Mouse (Mus musculus) liver, embryonic 14.5 days (tissue): ENCODE data around the gene Tigar.

Experiments used
- CTCF ChIP-seq: IDR thresholded peaks from 2 replicates; pipeline ENCODE4 v1.5.1; 2016; ENCODE audit warnings: antibody characterized with exemption, low read depth, control low read depth
- EP300 ChIP-seq: IDR thresholded peaks from 2 replicates; pipeline ENCODE4 v1.6.1; 2016; ENCODE audit warnings: antibody characterized with exemption, low read depth

DNA sequence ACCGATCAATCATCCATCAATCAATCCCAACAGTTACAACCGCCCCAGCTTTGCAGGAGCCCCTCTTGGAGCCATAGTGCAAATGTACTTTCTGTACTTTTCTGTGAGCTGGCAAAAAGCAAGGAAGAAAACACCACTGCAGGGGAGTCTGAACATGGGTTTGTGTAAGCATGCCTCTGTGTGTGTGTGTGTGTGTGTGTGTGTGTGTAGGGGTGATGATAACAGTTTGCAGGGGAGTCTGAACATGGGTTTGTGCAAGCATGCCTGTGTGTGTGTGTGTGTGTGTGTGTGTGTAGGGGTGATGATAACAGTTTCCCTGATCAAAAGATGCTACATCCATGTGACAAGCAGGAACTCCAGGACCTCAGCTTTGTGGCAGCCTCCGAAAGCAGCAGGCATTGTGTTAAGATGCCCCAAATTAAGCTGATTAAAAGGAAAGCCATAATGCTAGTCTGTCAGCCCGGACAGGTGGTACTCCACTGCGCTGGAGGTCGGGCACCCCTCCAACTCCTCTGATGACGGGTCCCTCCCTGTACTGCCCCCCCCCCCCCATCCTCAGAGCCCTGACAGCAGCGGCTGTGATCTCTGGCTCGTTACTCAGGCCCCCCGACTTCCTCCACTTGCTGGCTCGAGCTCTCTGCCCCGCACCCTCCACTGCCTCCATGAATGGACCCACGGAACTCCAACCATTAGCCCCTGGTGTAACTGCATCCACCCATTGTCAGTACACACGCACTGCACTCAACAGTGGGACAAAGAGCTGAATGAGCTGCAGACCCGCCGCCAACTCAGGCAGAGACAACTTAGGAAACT is 24.3 kb upstream of the Tigar start:
- TF ChIP-seq CTCF (no peak), EP300 (no peak)
